Mouse (Mus musculus) retina, postnatal 7 days (tissue): Measurements from ENCODE around the gene Hoxc4.

Source experiments
- DNase-seq: peaks from one replicate; pipeline ENCODE4 v3.0.0-alpha.2; 2012; ENCODE audit warnings: low read depth, low spot score

Hoxc4 gene

GRCm38 (mm10) chr15:103010847-103011555 lies 7.7 kb upstream of the Hoxc4 start:
- no peak for DNase-seq

- no peak for DNase-seq
Measured at GRCm38 (mm10) chr15:103011928-103012486, 6.7 kb upstream of the Hoxc4 start.

DNA sequence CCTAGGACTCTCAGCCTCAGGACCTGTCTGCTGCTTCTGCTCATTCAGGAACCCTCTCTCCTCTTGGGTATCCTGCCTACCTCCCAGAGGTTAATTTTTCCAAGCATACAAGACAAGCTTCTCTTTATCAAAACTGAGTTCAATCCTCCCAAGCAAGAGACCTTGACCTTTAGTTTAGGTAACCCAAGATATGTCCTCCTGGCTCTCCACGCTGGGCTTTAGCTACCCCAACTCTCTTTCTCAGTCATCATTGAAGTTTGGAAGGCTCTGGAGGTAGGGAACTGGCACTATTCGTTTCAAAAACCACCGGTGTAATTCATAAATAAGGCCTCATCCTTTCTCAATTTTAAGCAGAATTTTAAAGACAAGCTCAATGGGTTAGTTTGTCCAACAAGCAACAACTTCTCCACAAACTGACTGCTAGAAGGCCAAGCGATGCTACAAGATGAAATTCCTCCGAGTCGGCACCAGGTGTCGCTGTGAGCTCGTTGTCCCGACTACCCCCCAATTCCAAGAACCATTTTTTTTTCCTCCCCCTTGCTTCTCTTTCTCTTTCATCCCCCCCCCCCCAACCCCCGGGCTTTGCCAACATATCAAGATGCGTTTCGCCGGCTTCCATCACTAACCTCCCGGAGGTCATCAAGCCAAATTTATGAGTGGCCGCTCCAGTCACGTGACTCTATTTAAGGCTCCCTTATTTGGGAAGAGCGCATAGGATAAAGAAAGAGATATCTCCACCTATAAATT lies 5.3 kb upstream of the Hoxc4 start:
- DNase-seq: no peak

GRCm38 (mm10) chr15:103014166-103015008 lies 4.3 kb upstream of the Hoxc4 start:
- DNase-seq: no peak

DNA sequence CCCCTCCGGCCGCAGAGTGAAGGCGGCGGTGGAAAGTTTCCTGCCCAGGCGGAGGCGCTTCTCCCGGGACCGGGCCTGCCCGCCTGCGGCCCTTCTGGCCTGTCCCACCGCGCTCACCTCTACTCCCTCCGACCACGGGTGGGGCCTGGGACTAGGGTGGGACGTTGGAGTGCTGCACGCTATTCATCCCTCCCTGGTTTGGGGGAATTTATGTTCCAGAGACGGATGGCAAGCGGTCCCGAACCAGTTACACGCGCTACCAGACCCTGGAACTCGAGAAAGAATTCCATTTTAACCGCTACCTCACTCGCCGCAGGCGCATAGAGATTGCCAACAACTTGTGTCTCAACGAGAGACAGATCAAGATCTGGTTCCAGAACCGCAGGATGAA lies 3.7 kb upstream of the Hoxc4 start:
- DNase-seq: no peak

GRCm38 (mm10) chr15:103015406-103016166 lies 3.1 kb upstream of the Hoxc4 start:
- no peak for DNase-seq

- no peak for DNase-seq
Measured at GRCm38 (mm10) chr15:103020899-103021418, 2.2 kb downstream of the Hoxc4 start.

DNA sequence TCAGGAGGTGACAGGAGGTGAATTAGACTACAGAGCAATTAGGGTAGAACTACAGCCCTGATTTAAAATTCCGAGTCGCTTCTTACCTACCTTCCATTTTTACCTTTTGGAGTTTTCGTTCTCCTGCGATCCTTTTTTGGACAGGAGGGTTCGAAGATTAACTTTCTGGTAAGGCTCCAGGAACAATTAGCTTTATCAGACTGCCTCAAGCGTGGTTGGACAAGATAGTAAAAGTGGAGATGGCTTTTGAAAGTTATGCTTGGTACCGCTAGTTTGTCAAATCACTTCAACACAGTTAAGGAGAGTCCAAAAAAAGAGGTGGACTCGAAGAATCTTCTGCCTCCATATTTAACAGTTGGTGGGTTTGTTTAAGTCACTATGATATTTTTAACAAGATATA lies 2.8 kb downstream of the Hoxc4 start:
- DNase-seq: no peak

DNA sequence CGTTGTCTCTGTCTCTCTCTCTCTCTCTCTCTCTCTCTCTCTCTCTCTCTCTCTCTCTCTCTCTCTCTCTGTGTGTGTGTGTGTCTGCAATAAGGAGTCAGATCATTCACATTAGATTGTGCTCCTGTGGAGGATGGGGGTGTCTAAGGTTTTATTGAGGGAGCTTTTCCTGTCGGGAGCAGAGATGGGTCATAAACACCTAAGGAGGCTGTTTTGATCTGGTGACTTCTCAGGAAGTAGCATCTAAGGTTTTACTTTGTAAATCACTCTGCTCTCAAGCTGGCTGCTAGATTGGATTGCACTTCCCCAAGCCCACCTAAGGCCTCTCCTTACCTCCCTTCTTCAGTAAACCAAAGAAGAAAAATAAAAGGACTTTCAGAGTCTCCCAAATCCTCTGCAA lies 5.4 kb downstream of the Hoxc4 start:
- DNase-seq: no peak

- DNase-seq: no peak
Measured at GRCm38 (mm10) chr15:103027266-103028235, 8.8 kb downstream of the Hoxc4 start.

DNA sequence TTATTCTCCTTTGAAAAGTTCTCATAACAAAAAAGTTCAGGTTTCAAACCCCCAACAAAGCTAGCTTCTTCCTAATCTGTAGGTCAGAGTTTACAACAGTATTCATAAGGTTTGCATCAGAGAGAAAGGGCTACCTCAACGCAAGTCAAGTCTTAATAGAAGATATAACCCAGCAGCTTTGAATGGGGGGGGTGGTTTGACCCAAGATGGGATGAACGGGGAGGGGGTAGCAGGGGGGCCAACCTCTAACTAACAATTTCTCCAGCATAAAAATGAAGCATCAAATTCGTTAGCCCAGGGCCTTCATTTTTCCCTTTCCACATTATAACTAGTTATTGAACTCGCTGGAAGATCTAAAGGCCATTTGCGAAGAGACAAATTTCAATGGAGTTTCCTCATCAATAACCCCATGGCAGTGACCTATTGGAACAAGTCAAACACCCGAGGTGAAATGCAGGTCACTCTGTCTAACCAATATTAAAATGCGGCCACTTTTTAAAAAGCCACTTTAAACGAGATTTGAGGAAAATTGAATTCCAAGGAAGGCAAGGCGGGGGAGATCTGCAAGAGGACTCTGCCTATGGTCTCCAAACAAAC lies 10.3 kb downstream of the Hoxc4 start:
- DNase-seq: no peak

DNA sequence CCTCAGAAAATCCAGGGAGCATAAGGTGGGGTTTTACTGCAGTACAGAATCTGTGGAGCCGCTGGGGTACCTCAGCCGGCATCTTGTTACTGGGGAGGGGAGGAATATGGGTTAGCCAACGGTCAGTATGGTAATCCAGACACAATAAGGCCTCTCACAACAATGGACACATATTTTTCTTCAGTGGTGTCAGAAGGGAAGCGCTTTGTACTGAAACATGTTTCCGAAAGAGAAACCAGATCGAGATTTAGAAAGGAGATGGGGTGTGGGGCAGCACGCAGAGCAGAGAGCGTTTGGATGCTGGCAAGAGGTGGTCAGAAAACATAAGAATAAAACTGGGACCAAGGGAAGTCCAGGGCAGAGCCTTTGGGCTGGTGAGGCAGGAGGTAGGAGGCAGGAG lies 11.4 kb downstream of the Hoxc4 start:
- DNase-seq: no peak

DNA sequence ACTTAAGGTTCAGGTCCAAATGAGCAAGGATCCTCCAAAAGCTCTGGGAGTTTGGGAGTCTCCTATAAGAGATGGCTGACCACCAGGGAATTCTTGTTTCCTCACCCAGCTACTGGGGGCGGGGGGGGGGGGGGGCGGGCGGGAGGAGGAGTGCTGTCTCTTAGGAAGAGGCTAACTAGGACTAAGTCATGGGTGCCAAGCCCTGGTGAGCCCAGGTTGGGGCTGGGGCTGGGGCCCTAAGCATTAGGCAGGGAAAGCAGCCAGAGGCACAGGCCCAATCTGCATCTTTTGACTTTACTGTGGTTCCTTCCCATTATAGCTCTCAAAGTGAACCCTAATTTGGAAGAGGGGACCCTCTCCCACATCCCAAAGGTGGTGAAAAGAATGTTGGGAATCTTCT lies 13.4 kb downstream of the Hoxc4 start:
- DNase-seq: no peak

- no peak for DNase-seq
Measured at GRCm38 (mm10) chr15:103032646-103033575, 14.2 kb downstream of the Hoxc4 start.

- no peak for DNase-seq
Measured at GRCm38 (mm10) chr15:103034043-103034806, 15.5 kb downstream of the Hoxc4 start.

GRCm38 (mm10) chr15:103034807-103035547 lies 16.2 kb downstream of the Hoxc4 start:
- DNase-seq: no peak

DNA sequence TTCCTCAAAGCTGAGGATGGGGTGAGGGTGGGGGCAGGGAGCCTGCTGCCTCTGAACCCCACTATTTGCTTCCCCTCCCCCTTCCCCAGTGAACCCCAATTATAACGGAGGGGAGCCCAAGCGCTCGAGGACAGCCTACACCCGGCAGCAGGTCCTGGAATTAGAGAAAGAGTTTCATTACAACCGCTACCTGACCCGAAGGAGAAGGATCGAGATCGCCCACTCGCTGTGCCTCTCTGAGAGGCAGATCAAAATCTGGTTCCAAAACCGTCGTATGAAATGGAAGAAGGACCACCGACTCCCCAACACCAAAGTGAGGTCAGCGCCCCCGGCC lies 16.8 kb downstream of the Hoxc4 start:
- no peak for DNase-seq
